ENCODE assay signal across 25 mouse cellular contexts in genomic region chr19:11633732-11634131, GRCm38 (mm10). TPM values are rescaled to one million over a fixed set of nuclear protein-coding genes. Genes with fewer than 3 reads are reported as not detected.
"Had no signal": no experiment of that assay in that cellular context is flagged by ENCODE, and none has a peak within 500 bp of the region (broad histone marks: within the 10 kb centered on the region; RNA-seq: fewer than 3 reads in every experiment).

No protein-coding gene starts in this region.

- H3K9ac ChIP-seq: neural tube, embryonic 13.5 days; neural tube, embryonic 15.5 days; stomach, embryonic 15.5 days had no signal

- DNase-seq: retina, postnatal 1 day; right cerebral cortex, adult 18-20 months; right cerebral cortex, postnatal 14 days; right cerebral cortex, postnatal 25 days; right cerebral cortex, postnatal 4 days; spleen, adult 18-20 months; thymus, adult 18-20 months; thymus, adult 2 months; thymus, postnatal 14 days; thymus, postnatal 25 days; thymus, postnatal 36 days; thymus, postnatal 4 days had no signal

- H3K36me3 ChIP-seq: neural tube, embryonic 13.5 days; neural tube, embryonic 15.5 days; stomach, embryonic 15.5 days had no signal

- H3K9me3 ChIP-seq: neural tube, embryonic 13.5 days; neural tube, embryonic 15.5 days; stomach, embryonic 15.5 days had no signal

- H3K4me3 ChIP-seq: neural tube, embryonic 13.5 days; neural tube, embryonic 15.5 days; stomach, embryonic 15.5 days had no signal

- H3K27me3 ChIP-seq: neural tube, embryonic 13.5 days; neural tube, embryonic 15.5 days; stomach, embryonic 15.5 days had no signal

- H3K27ac ChIP-seq: neural tube, embryonic 13.5 days; neural tube, embryonic 15.5 days; stomach, embryonic 15.5 days; stomach, postnatal 0 days had no signal

- H3K4me1 ChIP-seq: neural tube, embryonic 13.5 days; neural tube, embryonic 15.5 days; stomach, embryonic 15.5 days had no signal

RNA-seq across cellular contexts. Expression of gene Ms4a3, which starts 6.9 kb away (rescaled TPM):
- total RNA-seq: neutrophil, adult 5-6 weeks had no signal
- polyA plus RNA-seq: neural tube, embryonic 14.5 days; small intestine, adult 2 months; testis, adult 2 months; urinary bladder, adult 2 months had no signal

RNA-seq across cellular contexts. Expression of gene Ms4a2, which starts 10.2 kb away (rescaled TPM):
- polyA plus RNA-seq: small intestine, adult 2 months; testis, adult 2 months; thymus, adult 2 months had no signal

RNA-seq across cellular contexts. Expression of gene Oosp2, which starts 26.6 kb away (rescaled TPM):
- total RNA-seq: neutrophil, adult 5-6 weeks had no signal
- polyA plus RNA-seq: neural tube, embryonic 13.5 days; neural tube, embryonic 14.5 days; neural tube, embryonic 15.5 days; small intestine, adult 2 months; spleen, adult 2 months; stomach, embryonic 14.5 days; stomach, embryonic 15.5 days; stomach, embryonic 16.5 days; stomach, postnatal 0 days; testis, adult 2 months; thymus, adult 2 months; thymus, postnatal 0 days; urinary bladder, adult 2 months had no signal

RNA-seq across cellular contexts. Expression of gene Oosp1, which starts 57.2 kb away (rescaled TPM):
- total RNA-seq: neutrophil, adult 5-6 weeks had no signal
- polyA plus RNA-seq: neural tube, embryonic 13.5 days; neural tube, embryonic 14.5 days; neural tube, embryonic 15.5 days; stomach, embryonic 14.5 days; stomach, embryonic 15.5 days; stomach, embryonic 16.5 days; stomach, postnatal 0 days; testis, adult 2 months; urinary bladder, adult 2 months had no signal
